Mouse (Mus musculus) spleen, adult 2 months (tissue): ENCODE measurements around the gene Slc3a2. TPM values are rescaled to one million over a fixed set of nuclear protein-coding genes. Genes with fewer than 3 reads are reported as not detected.

Source experiments
- DNase-seq, 2 experiments: peaks; one replicate each; pipeline versions ENCODE4 v3.0.0 to v3.0.0-alpha.2; 2012 to 2021; ENCODE audit warnings: low spot score in 2 of 2, low read depth in 1 of 2
- H3K27ac ChIP-seq: fragments of 200-500 bp; 2 replicates; pipeline ENCODE4 v1.5.1; 2012; ENCODE audit warnings: low read length, inconsistent platforms; ENCODE audit not compliant: insufficient read depth
- H3K27me3 ChIP-seq: fragments of 200-500 bp; 2 replicates; pipeline ENCODE4 v1.6.1; 2012; ENCODE audit warnings: mild to moderate bottlenecking, moderate library complexity, low read length, inconsistent platforms; ENCODE audit not compliant: control insufficient read depth, insufficient read depth
- H3K36me3 ChIP-seq: fragments of 200-500 bp; 2 replicates; pipeline ENCODE4 v1.6.1; 2012; ENCODE audit warnings: mild to moderate bottlenecking, low read length, inconsistent platforms; ENCODE audit not compliant: control insufficient read depth, insufficient read depth
- H3K4me1 ChIP-seq: fragments of 200-500 bp; 2 replicates; pipeline ENCODE4 v1.6.1; 2011; ENCODE audit warnings: inconsistent platforms; ENCODE audit not compliant: control insufficient read depth, insufficient read depth, insufficient read length
- H3K4me3 ChIP-seq: fragments of 200-500 bp; 2 replicates; pipeline ENCODE4 v1.5.1; 2011; ENCODE audit warnings: mild to moderate bottlenecking, inconsistent platforms; ENCODE audit not compliant: insufficient read depth, insufficient read length; ENCODE audit errors: extremely low read depth
- CTCF ChIP-seq: fragments of 200-500 bp; IDR thresholded peaks from 2 replicates; pipeline ENCODE4 v1.5.1; 2011; ENCODE audit warnings: mild to moderate bottlenecking, inconsistent platforms; ENCODE audit not compliant: insufficient read depth, insufficient read length, insufficient replicate concordance; ENCODE audit errors: extremely low read depth
- POLR2A ChIP-seq: fragments of 200-500 bp; IDR thresholded peaks from 2 replicates; pipeline ENCODE4 v1.6.1; 2011; ENCODE audit warnings: low read depth, low read length, inconsistent platforms
- WGBS: fragments of 180-500 bp; shearing (Covaris S2); methylation state at CpG from one replicate; pipeline ENCODE4 v1.1.7; 2018; 5-methylcytosine and 5-hydroxymethylcytosine counted together
- polyA plus RNA-seq: library from polyadenylated mRNA; depleted of rRNA; stranded (reverse); fragments of >200 nt; gene quantifications from 2 replicates; pipeline ENCODE4 v1.2.3, GENCODE M21; 2012

Gene Slc3a2
- polyA plus RNA-seq, 1 experiment = 122 TPM

- 87% methylated on average over 2 of the region's 2 CpGs for whole genome bisulfite sequencing
- no peak overlapping the region for H3K27ac ChIP-seq
- H3K27me3 ChIP-seq = no peaks in the 10 kb centered on the region
- no peak overlapping the region for H3K4me3 ChIP-seq
- no peak for DNase-seq
- TF ChIP-seq POLR2A (no peak), CTCF (no peak)
- H3K4me1 ChIP-seq = no peaks in the 10 kb centered on the region
- no peaks in the 10 kb centered on the region for H3K36me3 ChIP-seq
Observed at GRCm38 (mm10) chr19:8683627-8684026, 39.5 kb downstream of the Slc3a2 start.

- no peaks in the 10 kb centered on the region for H3K36me3 ChIP-seq
- DNase-seq = peak; percentile 46 to 68
- WGBS = 1% methylated on average over 3 of the region's 3 CpGs
- no peaks in the 10 kb centered on the region for H3K4me1 ChIP-seq
- no peak overlapping the region for H3K4me3 ChIP-seq
- no peaks in the 10 kb centered on the region for H3K27me3 ChIP-seq
- H3K27ac ChIP-seq = no peak overlapping the region
- TF ChIP-seq POLR2A = no peak
- TF ChIP-seq CTCF = peak; percentile 50; the same call in 1 of the 2 replicates
Observed at GRCm38 (mm10) chr19:8682996-8683395, 40.2 kb downstream of the Slc3a2 start.

GRCm38 (mm10) chr19:8681633-8682362 is 41.4 kb downstream of the Slc3a2 start:
- no peak for DNase-seq
- no peaks in the 10 kb centered on the region for H3K36me3 ChIP-seq
- H3K4me3 ChIP-seq = no peak overlapping the region
- H3K4me1 ChIP-seq = no peaks in the 10 kb centered on the region
- no peak overlapping the region for H3K27ac ChIP-seq
- H3K27me3 ChIP-seq = no peaks in the 10 kb centered on the region
- TF ChIP-seq CTCF (no peak), POLR2A (no peak)
- 93% methylated on average over 4 of the region's 4 CpGs for WGBS

GRCm38 (mm10) chr19:8679031-8679779 is 44.0 kb downstream of the Slc3a2 start:
- DNase-seq = no peak
- Histone ChIP-seq H3K36me3 (no peaks in the 10 kb centered on the region), H3K27ac (no peak overlapping the region), H3K4me1 (no peaks in the 10 kb centered on the region), H3K4me3 (no peak overlapping the region), H3K27me3 (no peaks in the 10 kb centered on the region)
- TF ChIP-seq POLR2A = no peak
- WGBS = 86% methylated on average over 18 of the region's 18 CpGs

- no peak overlapping the region for H3K27ac ChIP-seq
- TF ChIP-seq POLR2A (no peak), CTCF (no peak)
- H3K27me3 ChIP-seq = no peaks in the 10 kb centered on the region
- WGBS = 66% methylated on average over 9 of the region's 9 CpGs
- DNase-seq = no peak
- H3K4me1 ChIP-seq = no peaks in the 10 kb centered on the region
- no peak overlapping the region for H3K4me3 ChIP-seq
- no peaks in the 10 kb centered on the region for H3K36me3 ChIP-seq
Observed at GRCm38 (mm10) chr19:8673336-8674063, 49.7 kb downstream of the Slc3a2 start.

- DNase-seq = no peak
- H3K4me3 ChIP-seq = no peak overlapping the region
- H3K27ac ChIP-seq = no peak overlapping the region
- H3K36me3 ChIP-seq = no peaks in the 10 kb centered on the region
- H3K27me3 ChIP-seq = no peaks in the 10 kb centered on the region
- no peaks in the 10 kb centered on the region for H3K4me1 ChIP-seq
- WGBS = 82% methylated on average over 3 of the region's 3 CpGs
- TF ChIP-seq CTCF = no peak
- no peak for TF ChIP-seq POLR2A
Observed at GRCm38 (mm10) chr19:8672859-8673258, 50.3 kb downstream of the Slc3a2 start.
